Mouse (Mus musculus) right cerebral cortex, postnatal 36 days (tissue): ENCODE results near the gene Sorbs1.

ENCODE experiments used
- DNase-seq, 2 experiments: peaks; one replicate each; pipeline ENCODE4 v3.0.0; 2022; ENCODE audit warnings: low spot score in 2 of 2, mixed read lengths in 1 of 2

Sorbs1 gene

DNA sequence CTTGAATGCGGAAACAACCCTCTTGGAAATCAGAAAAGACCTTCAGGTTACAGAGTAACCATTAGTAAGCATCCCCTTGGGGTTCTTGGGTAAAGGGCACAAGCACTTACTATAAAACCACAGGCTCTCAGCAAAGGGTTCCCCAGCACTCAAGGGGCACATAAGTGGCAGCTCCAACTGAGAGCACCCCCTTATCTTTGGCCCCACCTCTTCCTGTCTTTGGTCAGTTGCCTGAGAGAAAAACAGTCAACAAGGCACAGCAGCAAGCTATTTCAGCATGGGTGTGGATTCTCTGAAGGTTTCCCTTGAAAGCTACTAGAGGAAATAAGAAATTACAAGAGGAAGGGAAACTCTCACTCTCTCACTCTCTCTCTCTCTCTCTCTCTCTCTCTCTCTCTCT, 246.2 kb downstream of the Sorbs1 start:
- DNase-seq: no peak

DNA sequence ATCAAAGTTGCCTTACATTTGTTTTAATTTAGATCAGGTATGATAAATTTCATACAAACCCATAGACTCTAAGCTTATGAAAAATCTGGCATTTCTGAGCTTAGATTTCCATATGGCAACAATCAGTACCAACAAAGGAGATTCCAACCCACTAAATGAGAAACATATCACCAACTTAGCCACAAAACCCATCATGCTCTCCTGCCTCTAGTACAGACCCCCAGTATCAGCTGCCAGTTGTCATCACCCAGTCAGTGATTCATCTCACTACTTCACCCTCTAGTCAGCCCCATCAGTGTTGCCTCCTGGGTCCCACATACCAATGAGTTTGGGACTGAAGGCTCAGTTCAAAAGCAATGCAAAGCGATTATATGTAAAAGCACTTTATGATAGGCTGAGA, 254.1 kb downstream of the Sorbs1 start:
- DNase-seq: no peak

DNA sequence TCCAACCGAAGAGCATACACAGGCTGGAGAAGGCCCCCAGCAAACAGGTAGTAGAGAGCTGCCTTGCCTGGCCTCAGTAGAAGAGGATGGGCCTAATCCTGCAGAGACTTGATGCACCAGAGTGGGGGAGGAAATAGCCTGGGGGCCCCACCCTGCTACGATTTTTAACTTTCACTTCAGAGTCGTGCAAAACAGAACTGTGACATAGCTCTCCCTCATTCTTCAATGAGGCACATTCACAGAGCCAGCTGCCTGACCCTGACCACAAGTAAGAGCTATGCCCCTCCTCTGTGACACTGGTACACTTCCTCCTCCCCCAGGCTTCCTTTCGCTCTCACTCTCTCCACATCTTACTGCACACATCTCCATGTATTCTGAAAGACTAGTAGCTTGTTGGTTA, 256.2 kb downstream of the Sorbs1 start:
- no peak for DNase-seq

DNA sequence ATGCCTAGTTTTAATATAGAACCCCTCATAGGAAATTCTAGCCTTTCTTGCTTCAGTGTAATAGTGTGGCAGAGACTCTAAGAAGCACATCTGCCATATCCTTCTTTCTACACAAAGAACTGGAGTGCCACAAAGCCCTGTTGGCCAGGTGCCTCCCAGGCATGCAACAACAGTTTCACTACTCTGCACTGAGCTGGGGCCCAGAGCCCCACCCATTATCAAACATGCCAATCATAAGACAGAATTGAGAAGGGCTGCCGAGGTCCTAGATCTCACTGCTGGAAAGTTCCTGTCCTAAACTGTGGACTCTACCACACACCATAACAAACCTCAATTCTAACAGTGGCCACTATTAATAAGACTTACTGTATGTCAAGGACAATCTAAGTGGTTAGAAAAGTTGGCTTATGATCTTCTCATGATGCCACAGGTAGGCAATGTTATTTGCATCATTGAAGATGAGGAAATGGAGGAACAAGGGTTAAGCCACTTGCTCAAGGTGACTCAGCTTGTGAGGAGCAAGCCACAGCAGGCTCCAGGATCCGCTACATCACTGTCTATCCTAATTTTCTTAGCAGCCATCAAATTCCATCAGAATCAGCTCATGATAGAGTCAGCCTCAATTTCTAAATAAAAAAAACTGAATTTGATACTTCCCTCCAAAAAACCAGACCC, 257.1 kb downstream of the Sorbs1 start:
- no peak for DNase-seq

DNA sequence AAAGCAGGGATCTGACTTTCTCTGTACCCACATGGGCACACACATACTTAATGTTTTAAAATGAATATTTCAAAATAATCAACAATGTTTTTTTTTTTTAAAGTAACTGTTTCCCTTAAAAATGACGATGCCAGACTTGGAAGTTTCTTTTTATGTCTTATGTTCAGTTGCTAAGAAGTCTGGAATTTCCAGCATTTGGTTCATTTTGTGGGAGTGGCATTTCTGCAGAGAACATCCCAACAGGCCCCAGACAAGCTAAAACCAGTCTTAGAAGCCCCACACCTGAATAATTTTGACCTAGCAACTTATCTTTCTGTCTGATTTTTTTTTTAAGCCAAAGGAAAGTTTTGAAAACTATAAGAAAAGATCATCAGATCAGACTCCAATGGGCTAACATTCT, 258.0 kb downstream of the Sorbs1 start:
- no peak for DNase-seq

DNA sequence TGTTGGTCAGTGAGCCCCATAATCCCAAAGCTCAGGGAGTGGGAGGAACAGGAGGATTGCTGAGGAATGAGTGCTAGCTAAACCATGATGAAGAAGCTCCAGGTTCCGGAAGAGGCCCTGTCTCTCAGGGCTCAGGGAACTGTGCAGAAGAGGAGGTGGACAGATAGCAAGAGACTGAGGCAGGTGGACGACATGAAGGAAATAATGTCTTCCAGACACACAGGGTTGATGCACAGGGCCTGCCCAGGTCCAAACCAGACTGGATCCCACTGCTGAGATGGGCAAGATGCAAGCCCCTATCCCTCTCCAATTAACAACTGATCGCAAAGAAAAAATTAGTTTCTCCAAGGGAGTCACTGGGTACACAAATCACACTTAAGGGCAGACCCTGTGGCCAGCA, 258.8 kb downstream of the Sorbs1 start:
- no peak for DNase-seq

DNA sequence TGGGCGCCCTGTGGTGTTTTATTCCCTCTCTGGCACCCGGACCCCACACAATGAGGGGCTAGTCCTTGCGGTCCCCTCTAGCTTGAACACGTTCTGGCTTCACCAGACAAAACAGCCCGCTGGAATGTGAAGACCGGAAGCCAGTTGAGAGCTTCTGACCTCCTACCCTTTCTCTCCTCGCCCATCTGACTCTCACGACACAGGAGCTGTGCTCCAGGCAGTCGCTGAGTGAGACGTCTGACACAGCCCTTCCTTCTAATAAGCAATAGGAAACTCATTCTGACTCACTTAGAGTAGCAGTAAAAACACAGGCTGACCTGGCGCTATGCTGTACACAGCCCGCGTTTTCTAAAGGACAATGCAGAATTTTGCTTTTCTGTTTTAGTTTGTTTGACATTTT, 259.8 kb downstream of the Sorbs1 start:
- no peak for DNase-seq

DNA sequence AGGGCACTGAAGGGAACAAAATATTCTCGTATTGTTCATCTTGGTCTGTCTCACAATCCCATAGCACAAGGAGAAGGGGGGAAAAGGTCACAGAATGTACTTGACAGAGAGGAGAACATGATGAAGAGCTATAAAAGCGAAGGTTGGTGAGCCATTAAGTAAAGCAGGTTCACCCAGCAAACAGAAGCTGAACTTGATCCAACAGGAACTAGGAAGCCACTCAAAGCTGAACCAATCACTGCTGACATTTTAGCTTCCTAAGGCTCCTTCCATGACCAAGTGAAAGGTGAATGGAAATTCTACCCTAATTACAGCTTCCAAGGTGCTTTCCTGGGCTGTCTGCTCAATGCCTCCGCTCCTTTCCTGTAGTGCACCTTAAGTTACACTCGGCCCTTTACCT, 262.5 kb downstream of the Sorbs1 start:
- DNase-seq: no peak

DNA sequence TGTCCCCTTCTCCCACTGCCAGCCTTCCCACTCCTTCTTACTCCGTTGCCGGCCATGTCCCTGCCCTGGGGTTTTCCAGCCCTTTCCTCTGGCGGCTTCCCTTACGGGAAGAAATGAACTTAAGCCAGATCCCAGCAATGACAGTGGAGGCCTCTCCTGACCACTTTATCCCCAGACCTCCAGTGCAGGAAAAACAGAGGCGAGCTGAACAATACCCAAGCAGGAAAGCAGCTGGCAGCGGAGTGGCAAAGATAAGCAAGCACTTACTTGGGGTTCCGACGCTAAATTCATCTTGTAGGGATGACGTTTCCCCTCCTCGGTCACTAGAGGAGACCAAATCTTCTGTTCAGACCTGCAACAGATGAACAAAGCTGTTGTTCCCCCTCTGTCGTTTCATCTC, 264.2 kb downstream of the Sorbs1 start:
- no peak for DNase-seq

DNA sequence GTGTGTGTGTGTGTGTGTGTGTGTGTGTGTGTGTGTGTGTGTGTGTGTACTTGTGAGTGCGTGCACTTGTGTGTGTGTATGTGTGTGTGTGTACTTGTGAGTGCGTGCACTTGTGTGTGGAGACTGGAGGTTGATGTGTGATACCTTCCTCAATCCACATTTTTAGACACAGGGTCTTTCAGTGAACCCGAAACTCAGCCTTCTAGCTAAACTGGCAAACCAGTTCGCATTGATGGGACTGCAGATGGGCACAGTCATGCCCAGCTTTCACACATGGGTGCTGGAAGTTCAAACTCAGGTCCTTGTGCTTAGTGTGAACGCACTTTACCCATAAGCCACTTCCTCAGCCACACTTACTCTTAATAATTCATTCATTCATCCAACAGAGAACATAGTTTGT, 265.1 kb downstream of the Sorbs1 start:
- no peak for DNase-seq

DNA sequence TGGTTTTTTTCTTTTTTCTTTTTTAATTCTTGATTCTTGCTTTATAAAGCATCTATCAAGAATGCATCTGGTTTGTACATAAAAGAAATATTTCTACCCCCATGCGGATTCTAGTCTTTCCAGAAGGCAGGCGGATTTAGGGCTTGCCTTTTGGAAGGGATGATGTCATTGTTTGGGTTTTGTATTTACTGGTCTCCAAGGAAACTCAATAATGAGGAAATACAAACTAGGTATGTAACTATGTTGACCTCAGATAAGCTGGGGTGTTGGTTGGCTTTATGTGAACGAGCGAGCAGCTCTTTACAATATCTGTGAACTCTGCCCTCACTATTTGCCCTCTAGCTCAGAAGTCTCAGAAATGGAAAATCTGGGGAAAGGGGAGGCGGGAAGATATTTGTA, 266.3 kb downstream of the Sorbs1 start:
- DNase-seq: no peak

DNA sequence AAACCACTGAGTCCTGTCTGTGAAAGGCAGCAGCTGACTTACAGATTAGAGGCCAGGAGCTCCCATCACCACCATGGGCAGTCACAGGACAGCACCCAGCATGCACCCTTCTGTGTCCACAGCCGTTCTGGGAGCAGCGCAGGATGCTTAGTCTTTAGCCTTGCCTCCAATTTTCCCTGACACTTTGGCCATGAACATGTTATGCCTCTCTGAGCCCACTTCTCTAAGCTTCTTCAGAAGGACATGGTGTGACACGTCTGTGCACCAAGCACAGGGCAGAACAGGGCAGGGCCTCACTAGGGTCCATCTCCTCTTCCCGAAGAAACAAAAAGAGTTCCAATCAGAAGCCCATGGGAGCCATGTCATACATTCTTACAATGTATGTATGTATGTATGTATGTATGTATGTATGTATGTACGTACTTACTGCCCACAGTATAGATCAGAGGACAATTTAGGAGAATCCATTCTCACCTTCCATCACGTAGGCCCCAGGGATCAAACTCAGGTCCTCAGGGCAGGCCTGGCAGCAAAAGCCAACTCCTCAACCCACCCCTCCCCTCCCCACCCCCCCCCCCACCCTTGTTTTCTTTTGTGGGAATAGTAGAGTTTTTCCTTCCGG, 266.8 kb downstream of the Sorbs1 start:
- DNase-seq: no peak
